Mouse (Mus musculus): ENCODE data around the gene Hist2h3b. TPM values are rescaled to one million over a fixed set of nuclear protein-coding genes. Genes with fewer than 3 reads are reported as not detected.

The Hist2h3b gene
- total and polyA plus RNA-seq, 3 experiments, result 12.1 to 1,421 (median 39.4) TPM

DNA sequence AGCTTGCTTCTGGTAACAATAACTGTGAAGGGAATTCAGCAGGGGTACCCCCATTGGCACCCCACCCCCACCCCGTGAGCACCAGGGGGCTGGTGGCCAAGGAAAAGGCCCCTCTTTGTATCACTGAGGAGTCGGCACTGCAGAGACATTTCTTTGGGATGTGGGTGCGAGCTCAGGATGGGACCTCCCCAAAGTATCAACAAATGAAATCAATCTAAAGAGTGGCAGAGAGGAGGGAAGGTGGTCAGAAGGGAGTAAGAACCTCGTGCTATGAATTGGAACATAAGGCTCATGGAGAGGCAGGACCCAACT, 19.5 kb upstream of the Hist2h3b start:
- Histone ChIP-seq H3K27ac (ENCODE audit: insufficient read depth, low read depth) (no peak overlapping the region), H3K4me2 (ENCODE audit: insufficient read depth, low read depth, poor library complexity, severe bottlenecking) (no peak overlapping the region), H3K4me3 (replicated peaks in 1 of 3; ENCODE audit: low read depth in 2 of 3, low read length in 2 of 3, poor library complexity in 1 of 3) (peak overlapping the region in 1 of 3 experiments; percentile 3), H3K4me1 (ENCODE audit: control insufficient read depth in 1 of 2, insufficient read depth in 2 of 2) (peaks cover 4 to 21% of the 10 kb centered on the region in 2 experiments; a peak in 3 of 4 replicates), H3K79me2 (replicated peaks; ENCODE audit: control insufficient read depth, extremely low read depth, insufficient read depth, poor library complexity, severe bottlenecking) (no peaks in the 10 kb centered on the region), H3K36me3 (replicated peaks in 1 of 2; ENCODE audit: control insufficient read depth in 1 of 2, insufficient read depth in 1 of 2, low read length in 1 of 2) (no peaks in the 10 kb centered on the region), H3K27me3 (replicated peaks) (no peaks in the 10 kb centered on the region), H3K9ac (ENCODE audit: insufficient read depth, low read depth) (no peak overlapping the region; the same call in 1 of the 2 replicates), H3K9me3 (replicated peaks; ENCODE audit: low read length) (no peaks in the 10 kb centered on the region)
- no peak for DNase-seq (ENCODE audit: extremely low read depth)
- in situ Hi-C loops (cut with MboI; ENCODE audit: low pct_ligation_motif_present, low pct_unique_long_range_greater_than_20kb, low sequenced_read_pairs), result no loop called here
- dilution Hi-C loops (cut with MboI; ENCODE audit: extremely low pct_ligation_motif_present, extremely low pct_unique_long_range_greater_than_20kb, low sequenced_read_pairs), result no loop called here
- TF ChIP-seq ELF1 (IDR thresholded peaks at IDR 0.05; ENCODE audit: low read depth, low read length), result no peak
- TF ChIP-seq EP300 (IDR thresholded peaks at IDR 0.05; ENCODE audit: low read length), result no peak
- TF ChIP-seq TCF12 (IDR thresholded peaks at IDR 0.05; ENCODE audit: low read depth, low read length), result no peak
- no peak for TF ChIP-seq ZKSCAN1 (IDR thresholded peaks at IDR 0.05; ENCODE audit: borderline replicate concordance, low read depth, low read length)
- TF ChIP-seq SIN3A (IDR thresholded peaks at IDR 0.05; ENCODE audit: low read length), result no peak

DNA sequence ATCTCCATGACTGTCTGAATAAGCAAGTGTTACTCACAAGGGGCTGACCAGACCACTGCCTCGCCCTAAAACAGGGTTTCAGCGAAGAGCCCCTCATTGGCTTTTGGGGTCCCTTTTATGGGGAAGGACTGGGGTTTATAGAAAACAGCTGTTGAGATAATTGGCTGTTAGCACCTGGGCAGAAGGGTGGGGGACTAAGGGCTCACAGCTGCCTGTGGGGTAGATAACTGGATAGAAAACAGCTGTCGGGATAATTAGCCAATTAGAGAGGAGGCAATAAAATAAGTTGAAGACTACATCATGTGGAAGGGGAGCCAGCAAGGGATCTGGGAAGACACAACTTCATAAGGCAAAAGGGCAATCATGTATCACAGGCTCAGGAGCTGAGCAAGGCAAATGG, 17.6 kb upstream of the Hist2h3b start:
- no peak overlapping the region for H3K9ac ChIP-seq (ENCODE audit: insufficient read depth, low read depth)
- in situ Hi-C loops (cut with MboI; ENCODE audit: low pct_ligation_motif_present, low pct_unique_long_range_greater_than_20kb, low sequenced_read_pairs) (no loop called here), dilution Hi-C loops (cut with MboI; ENCODE audit: extremely low pct_ligation_motif_present, extremely low pct_unique_long_range_greater_than_20kb, low sequenced_read_pairs) (no loop called here)
- H3K4me3 ChIP-seq (replicated peaks in 1 of 3; ENCODE audit: low read depth in 2 of 3, low read length in 2 of 3, poor library complexity in 1 of 3), result no peak overlapping the region
- H3K4me1 ChIP-seq (ENCODE audit: control insufficient read depth in 1 of 2, insufficient read depth in 2 of 2), result peaks cover 5 to 29% of the 10 kb centered on the region in 2 experiments
- H3K36me3 ChIP-seq (replicated peaks in 1 of 2; ENCODE audit: control insufficient read depth in 1 of 2, insufficient read depth in 1 of 2, low read length in 1 of 2), result no peaks in the 10 kb centered on the region
- H3K4me2 ChIP-seq (ENCODE audit: insufficient read depth, low read depth, poor library complexity, severe bottlenecking), result no peak overlapping the region
- DNase-seq (ENCODE audit: extremely low read depth), result no peak
- H3K27ac ChIP-seq (ENCODE audit: insufficient read depth, low read depth), result no peak overlapping the region
- H3K79me2 ChIP-seq (replicated peaks; ENCODE audit: control insufficient read depth, extremely low read depth, insufficient read depth, poor library complexity, severe bottlenecking), result no peaks in the 10 kb centered on the region
- TF ChIP-seq POLR2AphosphoS2 (IDR thresholded peaks at IDR 0.05; ENCODE audit: low read depth, low read length) (no peak), ZNF384 (IDR thresholded peaks at IDR 0.05; ENCODE audit: low read depth, low read length) (no peak), MAZ (IDR thresholded peaks at IDR 0.05; ENCODE audit: low read depth, low read length) (no peak), JUND (conservative IDR thresholded peaks at IDR 0.05; ENCODE audit: low read depth, low read length) (no peak), ELF1 (IDR thresholded peaks at IDR 0.05; ENCODE audit: low read depth, low read length) (no peak), UBTF (IDR thresholded peaks at IDR 0.05; ENCODE audit: low read depth, low read length) (no peak), NRF1 (IDR thresholded peaks at IDR 0.05; ENCODE audit: low read depth, low read length) (no peak), ZC3H11A (IDR thresholded peaks at IDR 0.05; ENCODE audit: low read depth, low read length) (no peak), GABPA (IDR thresholded peaks at IDR 0.05; ENCODE audit: insufficient replicate concordance, low read depth, low read length) (no peak), RCOR1 (conservative IDR thresholded peaks at IDR 0.05; ENCODE audit: low read depth, low read length) (no peak), KAT2A (IDR thresholded peaks at IDR 0.05; ENCODE audit: insufficient replicate concordance, low read length) (no peak), MYC (IDR thresholded peaks at IDR 0.05; ENCODE audit: low read depth, low read length) (no peak), POLR2A (IDR thresholded peaks at IDR 0.05; ENCODE audit: low read depth, low read length) (no peak), NELFE (IDR thresholded peaks at IDR 0.05; ENCODE audit: low read depth, low read length) (no peak), EP300 (IDR thresholded peaks at IDR 0.05; ENCODE audit: low read length) (no peak), SMC3 (IDR thresholded peaks at IDR 0.05; ENCODE audit: low read depth, low read length) (no peak), TCF12 (IDR thresholded peaks at IDR 0.05; ENCODE audit: low read depth, low read length) (no peak), USF1 (IDR thresholded peaks at IDR 0.05; ENCODE audit: low read depth, low read length) (no peak), MAX (IDR thresholded peaks at IDR 0.05; ENCODE audit: low read length) (no peak)
- H3K9me3 ChIP-seq (replicated peaks; ENCODE audit: low read length), result no peaks in the 10 kb centered on the region
- H3K27me3 ChIP-seq (replicated peaks), result no peaks in the 10 kb centered on the region

Data from CH12.LX (cell line).